Mouse (Mus musculus): ENCODE measurements around the gene Pkdrej.

DNA sequence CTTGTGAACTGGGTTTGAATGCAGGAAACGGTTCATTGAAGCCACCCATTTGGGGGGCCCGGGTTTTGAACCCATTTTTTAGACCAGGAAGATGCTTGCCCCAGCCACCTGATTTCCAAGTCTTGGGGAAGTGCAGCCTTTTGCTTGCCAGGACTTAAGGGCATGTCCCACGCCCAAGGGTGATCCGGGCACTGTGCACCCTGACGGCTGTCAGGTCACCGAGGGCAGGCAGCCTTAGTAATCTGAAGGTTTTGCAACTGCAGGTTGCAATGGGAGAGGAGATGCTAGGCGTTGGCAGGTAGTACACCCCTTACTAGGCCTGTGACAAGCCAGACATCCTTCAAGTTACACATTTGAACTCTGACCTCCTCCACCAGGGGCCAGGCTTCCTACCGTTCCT lies 11.1 kb upstream of the Pkdrej start:
- TF ChIP-seq CHD2 (IDR thresholded peaks at IDR 0.05; ENCODE audit: low read depth, low read length) (no peak), ZNF384 (IDR thresholded peaks at IDR 0.05; ENCODE audit: low read depth, low read length) (no peak)
